21 mouse cellular contexts compared by ENCODE assay signal in the genomic region with DNA sequence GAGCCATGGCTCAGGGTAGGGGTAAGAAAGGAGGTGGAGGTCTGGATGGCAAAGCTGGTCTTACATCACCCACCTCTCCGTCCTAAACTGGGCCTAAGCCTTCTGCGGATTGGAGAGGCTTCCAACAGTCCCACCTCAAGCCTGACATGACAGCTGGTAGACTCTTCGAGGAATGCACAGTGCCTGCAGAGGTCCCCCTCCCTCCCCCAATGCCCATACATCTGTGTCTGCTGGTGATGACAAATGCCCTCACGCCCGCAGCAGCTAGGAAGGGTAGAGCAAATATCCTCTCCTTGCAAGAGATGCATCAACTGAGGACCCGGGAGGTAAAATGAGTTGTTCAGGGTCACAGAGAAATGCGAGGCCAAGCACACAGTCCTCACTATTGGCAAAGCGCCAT. TPM values are rescaled to one million over a fixed set of nuclear protein-coding genes. Genes with fewer than 3 reads are reported as not detected.
DNase-seq lines count a peak whose midpoint lies in the region; ATAC-seq and TF ChIP-seq lines count a peak whose summit lies in the region.
"Had no signal": no experiment of that assay in that cellular context is flagged by ENCODE, and none has a peak within 500 bp of the region (broad histone marks: within the 10 kb centered on the region; RNA-seq: fewer than 3 reads in every experiment).

No protein-coding gene starts in this region.

- peaks cover 4% of the 10 kb centered on the region; the same call in 1 of the 2 replicates for H3K36me3 ChIP-seq in forebrain, embryonic 14.5 days (ENCODE audit: control insufficient read depth, insufficient read depth, low read length)
- H3K36me3 ChIP-seq in forebrain, embryonic 10.5 days (replicated peaks), result peaks cover 15% of the 10 kb centered on the region
- no peaks in the 10 kb centered on the region for H3K36me3 ChIP-seq in myocyte (ENCODE audit: control insufficient read depth, insufficient read depth)
- H3K36me3 ChIP-seq: embryonic facial prominence, embryonic 12.5 days; forebrain, embryonic 12.5 days; forebrain, embryonic 15.5 days; G1E had no signal

- H3K27me3 ChIP-seq in forebrain, embryonic 14.5 days (replicated peaks; ENCODE audit: control insufficient read depth, insufficient read depth, low read length), result no peaks in the 10 kb centered on the region
- H3K27me3 ChIP-seq in forebrain, embryonic 10.5 days (ENCODE audit: poor library complexity, severe bottlenecking), result no peaks in the 10 kb centered on the region
- no peaks in the 10 kb centered on the region for H3K27me3 ChIP-seq in myocyte (ENCODE audit: control insufficient read depth, insufficient read depth, insufficient read length)
- H3K27me3 ChIP-seq: embryonic facial prominence, embryonic 12.5 days; forebrain, embryonic 12.5 days; forebrain, embryonic 15.5 days had no signal

- no peaks in the 10 kb centered on the region for H3K9me3 ChIP-seq in forebrain, embryonic 14.5 days (replicated peaks; ENCODE audit: control insufficient read depth, low read length)
- no peaks in the 10 kb centered on the region for H3K9me3 ChIP-seq in forebrain, embryonic 10.5 days
- H3K9me3 ChIP-seq: embryonic facial prominence, embryonic 10.5 days; embryonic facial prominence, embryonic 12.5 days; forebrain, embryonic 12.5 days; forebrain, embryonic 15.5 days; G1E had no signal

- TF ChIP-seq POLR2A in myocyte (IDR thresholded peaks at IDR 0.05; ENCODE audit: insufficient read length, low read depth), result no peak

- H3K4me3 ChIP-seq in forebrain, embryonic 14.5 days (ENCODE audit: low read depth, low read length), result no peak overlapping the region
- no peak overlapping the region for H3K4me3 ChIP-seq in forebrain, embryonic 10.5 days
- no peak overlapping the region for H3K4me3 ChIP-seq in myocyte
- H3K4me3 ChIP-seq: embryonic facial prominence, embryonic 10.5 days; embryonic facial prominence, embryonic 12.5 days; forebrain, embryonic 12.5 days; forebrain, embryonic 15.5 days had no signal

- WGBS in forebrain, embryonic 14.5 days, result 71% methylated on average over 8 of the region's 8 CpGs
- 86% methylated on average over 8 of the region's 8 CpGs for WGBS in forebrain, embryonic 10.5 days

- no peak for DNase-seq in forebrain, embryonic 14.5 days (ENCODE audit: low spot score)
- no peak for DNase-seq in forebrain, embryonic 10.5 days (ENCODE audit: extremely low spot score, low spot score)
- DNase-seq in 3134 (ENCODE audit: extremely low read depth, insufficient read length, low spot score), result peak; percentile 50
- peak; percentile 51 for DNase-seq in MN1 (ENCODE audit: low spot score)
- DNase-seq in adipocyte (ENCODE audit: low spot score), result no peak
- no peak for DNase-seq in lung, postnatal 14 days
- DNase-seq: adrenal gland, adult 8-10 months; adrenal gland, postnatal 14 days; adrenal gland, postnatal 36 days; cerebellum, adult 11-12 months; cerebellum, adult 2 months; cerebellum, adult 9-10 months; cerebellum, postnatal 25 days; forebrain, postnatal 0 days had no signal

- ATAC-seq in forebrain, embryonic 14.5 days, result no peak
- ATAC-seq: CD4-positive, CD25-positive, alpha-beta regulatory T cell, adult 4 months; forebrain, embryonic 15.5 days; forebrain, postnatal 0 days had no signal

- peak overlapping the region; percentile 14; the same call in 1 of the 2 replicates for H3K27ac ChIP-seq in forebrain, embryonic 14.5 days (ENCODE audit: low read depth, low read length)
- H3K27ac ChIP-seq in forebrain, embryonic 10.5 days, result no peak overlapping the region
- H3K27ac ChIP-seq: embryonic facial prominence, embryonic 10.5 days; embryonic facial prominence, embryonic 12.5 days; forebrain, embryonic 12.5 days; forebrain, embryonic 15.5 days had no signal

- peaks cover 35% of the 10 kb centered on the region for H3K4me1 ChIP-seq in forebrain, embryonic 14.5 days (ENCODE audit: control insufficient read depth, insufficient read depth, low read length)
- peaks cover 55% of the 10 kb centered on the region for H3K4me1 ChIP-seq in forebrain, embryonic 10.5 days

- peaks cover 51% of the 10 kb centered on the region for H3K79me2 ChIP-seq in myocyte (ENCODE audit: control insufficient read depth, insufficient read depth)

- H3ac ChIP-seq in myocyte (ENCODE audit: control insufficient read depth, insufficient read length), result no peak overlapping the region

- H3K4me2 ChIP-seq in forebrain, embryonic 14.5 days (ENCODE audit: low read length), result no peak overlapping the region
- peak overlapping the region; percentile 76 for H3K4me2 ChIP-seq in myocyte (ENCODE audit: low read depth)
- H3K4me2 ChIP-seq: embryonic facial prominence, embryonic 12.5 days; forebrain, embryonic 12.5 days; forebrain, embryonic 15.5 days had no signal

- no peak overlapping the region for H3K9ac ChIP-seq in forebrain, embryonic 14.5 days (ENCODE audit: low read length)
- H3K9ac ChIP-seq: embryonic facial prominence, embryonic 12.5 days; forebrain, embryonic 12.5 days; forebrain, embryonic 15.5 days; forebrain, postnatal 0 days had no signal

TF ChIP-seq in myocyte, 11 proteins besides CTCF, POLR2A, EP300 and RAD21:
- no peak for TF ChIP-seq E2F4 (IDR thresholded peaks at IDR 0.05; ENCODE audit: insufficient read depth)
- TF ChIP-seq TCF3 (IDR thresholded peaks at IDR 0.05; ENCODE audit: insufficient read length, low read depth), result no peak
- TF ChIP-seq TCF12 (IDR thresholded peaks at IDR 0.05; ENCODE audit: insufficient read depth, poor library complexity, severe bottlenecking), result peak; percentile 40
- TF ChIP-seq USF1 (IDR thresholded peaks at IDR 0.05; ENCODE audit: low read depth), result no peak
- peak in 2 of 3 experiments; percentile 52 to 67 for TF ChIP-seq MYOD1 (IDR thresholded peaks at IDR 0.05; ENCODE audit: control insufficient read depth in 1 of 3, insufficient read length in 2 of 3, low read depth in 2 of 3)
- TF ChIP-seq CEBPB (IDR thresholded peaks at IDR 0.05; ENCODE audit: insufficient read depth, poor library complexity, severe bottlenecking), result peak; percentile 40; the same call in 1 of the 2 replicates
- TF ChIP-seq SRF (IDR thresholded peaks at IDR 0.05; ENCODE audit: control insufficient read depth, insufficient read length, low read depth), result no peak
- TF ChIP-seq MAX (IDR thresholded peaks at IDR 0.05; ENCODE audit: low read depth), result no peak
- TF ChIP-seq REST (IDR thresholded peaks at IDR 0.05; ENCODE audit: insufficient read depth, insufficient read length), result no peak
- no peak for TF ChIP-seq POLR2AphosphoS2 (IDR thresholded peaks at IDR 0.05; ENCODE audit: insufficient read length, low read depth)
- peak in 2 of 3 experiments; percentile 60 to 81 for TF ChIP-seq MYOG (IDR thresholded peaks at IDR 0.05; ENCODE audit: control insufficient read depth in 1 of 3, insufficient read depth in 1 of 3, insufficient read length in 2 of 3, low read depth in 2 of 3)
TF ChIP-seq in myocyte: peak in this region for 4.

RNA-seq across cellular contexts. Expression of a gene that starts 39.0 kb away (rescaled TPM):
- 26.1 and 38.3 TPM in 2 replicates for polyA plus RNA-seq in forebrain, embryonic 14.5 days (2014; fragmentation: Nextera tagmentation; extraction: Ambion mirVana)
- polyA plus RNA-seq in forebrain, embryonic 10.5 days (2016; fragmentation: Nextera tagmentation; extraction: Ambion mirVana), result 25.3 and 28.4 TPM in 2 replicates
- polyA plus RNA-seq in myocyte (2012; fragmentation: generic; extraction: Trizol), result 33.7 TPM
- polyA plus RNA-seq: G1E had no signal

Comparison
In these comparisons a context has a peak if more than half of its experiments do, and no peak if none do; other contexts are left out.
1. DNase-seq: peak in 3134 (single experiment) and MN1 (single experiment); none in forebrain, embryonic 14.5 days (single experiment), forebrain, embryonic 10.5 days (single experiment), adipocyte (single experiment) and lung, postnatal 14 days (single experiment).